Mouse (Mus musculus) lung, embryonic 16.5 days (tissue): ENCODE results near the gene Rtn4rl2. TPM values are rescaled to one million over a fixed set of nuclear protein-coding genes. Genes with fewer than 3 reads are reported as not detected.

Experiments
- ATAC-seq: fragments of 200-750 bp; cut with Nextera tagmentation; 2 replicates; pipeline ENCODE4 v1.8.0; 2017; ENCODE audit warnings: low read depth, mild to moderate bottlenecking, moderate library complexity
- H3K27ac ChIP-seq: fragments of 300-500 bp; sonication (generic); 2 replicates; pipeline ENCODE4 v1.5.1; 2014; ENCODE audit warnings: mild to moderate bottlenecking, control low read depth, low read length
- H3K27me3 ChIP-seq: fragments of 300-500 bp; sonication (generic); 2 replicates; pipeline ENCODE4 v1.6.1; 2014; ENCODE audit warnings: low read depth, low read length, mixed read lengths; ENCODE audit not compliant: control insufficient read depth, insufficient read depth
- H3K36me3 ChIP-seq: fragments of 300-500 bp; sonication (generic); 2 replicates; pipeline ENCODE4 v1.6.1; 2014; ENCODE audit warnings: low read length; ENCODE audit not compliant: control insufficient read depth, insufficient read depth
- H3K4me1 ChIP-seq: fragments of 300-500 bp; sonication (generic); replicated peaks from 2 replicates; pipeline ENCODE4 v1.6.1; 2014; ENCODE audit warnings: low read length, mixed read lengths; ENCODE audit not compliant: control insufficient read depth, insufficient read depth
- H3K4me2 ChIP-seq: fragments of 300-500 bp; sonication (generic); 2 replicates; pipeline ENCODE4 v1.6.1; 2014; ENCODE audit warnings: low read depth, low read length, control low read depth
- H3K4me3 ChIP-seq: fragments of 300-500 bp; sonication (generic); 2 replicates; pipeline ENCODE4 v1.5.1; 2014; ENCODE audit warnings: mild to moderate bottlenecking, low read length, control low read depth
- H3K9ac ChIP-seq: fragments of 300-500 bp; sonication (generic); 2 replicates; pipeline ENCODE4 v1.6.1; 2014; ENCODE audit warnings: low read length, control low read depth
- H3K9me3 ChIP-seq: fragments of 300-500 bp; sonication (generic); 2 replicates; pipeline ENCODE4 v1.6.1; 2016; ENCODE audit warnings: low read length; ENCODE audit not compliant: control insufficient read depth
- WGBS: fragments of 180-500 bp; shearing (Covaris S2); extraction: QIAGEN DNeasy Blood & Tissue Kit; methylation state at CpG from one replicate; pipeline ENCODE4 v1.1.7; 2014; 5-methylcytosine and 5-hydroxymethylcytosine counted together
- polyA plus RNA-seq: library from polyadenylated mRNA; unstranded; fragments of >200 nt; fragmentation: Nextera tagmentation; extraction: Ambion mirVana; gene quantifications from 2 replicates; pipeline ENCODE4 v1.2.1, GENCODE M21; 2015

Rtn4rl2 gene
- polyA plus RNA-seq, 1 experiment from 2014 or later, result 0.31 TPM

DNA sequence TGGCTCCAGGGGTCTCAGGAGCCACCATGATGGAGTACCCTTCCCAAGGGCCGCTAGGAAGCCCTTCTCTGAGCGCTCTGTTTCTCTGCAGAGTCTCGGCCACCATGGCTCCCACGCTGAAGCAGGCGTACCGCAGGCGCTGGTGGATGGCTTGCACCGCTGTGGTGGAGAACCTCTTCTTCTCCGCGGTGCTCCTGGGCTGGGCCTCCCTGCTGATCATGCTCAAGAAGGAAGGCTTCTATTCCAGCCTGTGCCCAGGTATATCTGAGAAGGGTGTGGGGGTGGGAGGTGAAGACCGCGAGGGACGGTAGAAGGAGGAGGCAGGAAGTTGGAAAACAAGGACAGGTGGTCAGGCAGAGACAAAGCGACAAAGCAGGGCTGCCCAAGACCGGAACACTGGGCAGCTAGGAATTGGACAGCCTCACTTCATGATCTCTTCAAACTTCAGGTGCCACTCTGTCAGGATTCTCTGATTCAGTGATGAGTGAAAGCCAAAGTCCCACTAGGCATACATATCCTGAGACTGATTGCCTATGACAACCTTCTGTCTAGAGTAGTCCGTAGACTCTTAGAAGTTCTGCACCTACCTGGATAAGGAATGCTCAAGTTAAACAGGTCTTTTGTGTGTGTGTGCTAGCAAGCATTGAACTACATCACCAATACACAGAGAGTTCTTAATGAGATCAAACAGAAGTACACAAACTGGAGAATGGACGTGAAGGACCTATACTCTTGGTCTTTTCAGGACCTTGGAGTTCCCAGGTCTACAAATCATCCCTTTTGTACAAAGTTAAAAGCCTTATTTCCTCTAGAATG is 45.6 kb downstream of the Rtn4rl2 start:
- ATAC-seq, result peak; percentile 16; the same call in 1 of the 2 replicates
- 3% methylated on average over 17 of the region's 17 CpGs for WGBS

DNA sequence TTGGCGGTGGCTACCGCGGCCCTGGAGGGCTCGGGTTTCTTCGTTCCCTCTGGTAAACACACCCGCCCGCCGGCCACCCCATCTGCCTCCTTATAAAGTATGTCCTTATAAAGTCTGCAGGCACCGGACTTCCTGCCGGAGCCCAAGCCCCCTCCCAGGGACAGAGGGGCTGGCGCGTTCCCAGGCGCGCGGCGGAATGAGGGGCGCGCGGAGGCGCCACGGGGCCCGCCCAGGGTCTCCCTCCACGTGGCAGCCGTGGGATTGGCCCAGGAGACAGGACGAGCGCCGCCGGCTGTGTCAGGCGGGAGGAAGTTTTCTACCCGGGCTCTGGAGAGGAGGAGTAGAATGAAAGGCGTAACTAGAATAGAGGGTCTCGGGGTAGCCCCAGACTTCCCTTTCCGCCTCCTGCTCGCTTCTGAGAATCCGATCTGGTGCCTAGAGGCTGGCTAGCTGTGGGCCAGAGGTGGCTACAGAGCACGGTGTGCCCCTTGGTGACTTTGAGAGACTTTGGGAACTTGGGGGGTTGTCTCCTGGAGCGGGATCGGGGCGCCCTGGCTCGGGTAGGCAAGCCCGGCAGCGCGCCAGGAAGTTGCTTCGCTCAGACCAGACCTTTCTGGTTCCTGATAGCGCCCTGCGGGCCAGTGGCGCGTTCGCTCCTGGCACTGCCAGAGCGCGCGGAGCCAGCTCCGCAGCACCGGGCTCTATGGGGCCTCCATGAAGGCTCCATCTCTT is 46.3 kb downstream of the Rtn4rl2 start:
- Histone ChIP-seq H3K27ac (peak overlapping the region; percentile 90), H3K9ac (peak overlapping the region; percentile 75), H3K9me3 (no peaks in the 10 kb centered on the region), H3K4me3 (peak overlapping the region; percentile 65), H3K4me2 (peak overlapping the region; percentile 97), H3K4me1 (peaks cover 24% of the 10 kb centered on the region), H3K27me3 (peaks cover 8% of the 10 kb centered on the region; the same call in 1 of the 2 replicates), H3K36me3 (no peaks in the 10 kb centered on the region; the same call in 1 of the 2 replicates)
- ATAC-seq, result peak; percentile 94
- WGBS, result under 1% methylated on average over 54 of the region's 54 CpGs

More for the DNA sequence above, 45.6 kb downstream of the Rtn4rl2 start:
- H3K36me3 ChIP-seq, result no peaks in the 10 kb centered on the region; the same call in 1 of the 2 replicates
- peak overlapping the region; percentile 75 for H3K9ac ChIP-seq
- H3K4me2 ChIP-seq, result peak overlapping the region; percentile 97
- peaks cover 24% of the 10 kb centered on the region for H3K4me1 ChIP-seq
- no peaks in the 10 kb centered on the region for H3K9me3 ChIP-seq
- peak overlapping the region; percentile 90 for H3K27ac ChIP-seq
- H3K4me3 ChIP-seq, result peak overlapping the region; percentile 65
- H3K27me3 ChIP-seq, result peaks cover 8% of the 10 kb centered on the region; the same call in 1 of the 2 replicates

- Histone ChIP-seq H3K27ac (peak overlapping the region; percentile 74), H3K27me3 (peaks cover 8% of the 10 kb centered on the region; the same call in 1 of the 2 replicates), H3K9me3 (no peaks in the 10 kb centered on the region), H3K36me3 (no peaks in the 10 kb centered on the region), H3K4me2 (peak overlapping the region; percentile 97), H3K4me1 (peaks cover 24% of the 10 kb centered on the region), H3K9ac (peak overlapping the region; percentile 75), H3K4me3 (peak overlapping the region; percentile 65)
- ATAC-seq, result peak; percentile 2; the same call in 1 of the 2 replicates
- under 1% methylated on average over 47 of the region's 47 CpGs for WGBS
Measured at GRCm38 (mm10) chr2:84838993-84839980, 47.2 kb downstream of the Rtn4rl2 start.

DNA sequence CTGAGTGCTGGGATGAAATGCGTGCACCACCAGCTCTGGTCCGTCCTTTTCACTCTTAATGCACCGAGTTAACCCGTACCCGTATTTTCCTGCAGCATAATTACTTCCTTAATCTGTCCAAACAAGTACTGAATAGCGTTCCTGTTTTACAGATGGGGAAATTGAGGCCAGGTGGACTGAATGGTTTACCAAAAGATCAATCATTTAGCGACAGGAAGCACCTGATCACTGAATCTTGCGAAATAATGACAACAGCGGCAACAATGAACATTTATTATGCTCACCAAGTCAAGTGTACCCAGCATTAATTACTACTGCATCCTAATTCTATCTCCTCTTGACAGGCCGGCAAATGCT is 47.9 kb downstream of the Rtn4rl2 start, which contains the start of gene Slc43a1:
Gene Slc43a1 (plus strand): TSS at position 258 of the 357 bp plus-strand sequence.
- no peaks in the 10 kb centered on the region for H3K9me3 ChIP-seq
- H3K27ac ChIP-seq, result peak within 1 kb of the TSS; percentile 74
- peaks cover 8% of the 10 kb centered on the region; the same call in 1 of the 2 replicates for H3K27me3 ChIP-seq
- H3K4me1 ChIP-seq, result peaks cover 24% of the 10 kb centered on the region
- peak within 1 kb of the TSS; percentile 65 for H3K4me3 ChIP-seq
- H3K4me2 ChIP-seq, result peak within 1 kb of the TSS; percentile 97
- 22% methylated on average over 10 of the region's 10 CpGs for WGBS
- no peak for ATAC-seq
- no peaks in the 10 kb centered on the region for H3K36me3 ChIP-seq
- H3K9ac ChIP-seq, result peak within 1 kb of the TSS; percentile 75

GRCm38 (mm10) chr2:84837817-84838592 is 48.5 kb downstream of the Rtn4rl2 start:
- WGBS, result 25% methylated on average over 9 of the region's 9 CpGs
- H3K27me3 ChIP-seq, result peaks cover 8% of the 10 kb centered on the region; the same call in 1 of the 2 replicates
- no peaks in the 10 kb centered on the region for H3K36me3 ChIP-seq
- ATAC-seq, result no peak
- 0 out of 2 replicates have a peak overlapping the region, but pooled peaks have one; percentile 97 for H3K4me2 ChIP-seq
- no peak overlapping the region for H3K4me3 ChIP-seq
- no peak overlapping the region for H3K27ac ChIP-seq
- no peak overlapping the region for H3K9ac ChIP-seq
- peaks cover 24% of the 10 kb centered on the region for H3K4me1 ChIP-seq
- H3K9me3 ChIP-seq, result no peaks in the 10 kb centered on the region

GRCm38 (mm10) chr2:84837107-84837506 is 49.4 kb downstream of the Rtn4rl2 start:
- Histone ChIP-seq H3K9ac (no peak overlapping the region), H3K9me3 (no peaks in the 10 kb centered on the region), H3K36me3 (no peaks in the 10 kb centered on the region), H3K27ac (no peak overlapping the region), H3K4me1 (peaks cover 23% of the 10 kb centered on the region), H3K4me2 (no peak overlapping the region), H3K27me3 (peaks cover 8% of the 10 kb centered on the region; the same call in 1 of the 2 replicates), H3K4me3 (no peak overlapping the region)
- 48% methylated on average over 8 of the region's 8 CpGs for WGBS
- no peak for ATAC-seq

DNA sequence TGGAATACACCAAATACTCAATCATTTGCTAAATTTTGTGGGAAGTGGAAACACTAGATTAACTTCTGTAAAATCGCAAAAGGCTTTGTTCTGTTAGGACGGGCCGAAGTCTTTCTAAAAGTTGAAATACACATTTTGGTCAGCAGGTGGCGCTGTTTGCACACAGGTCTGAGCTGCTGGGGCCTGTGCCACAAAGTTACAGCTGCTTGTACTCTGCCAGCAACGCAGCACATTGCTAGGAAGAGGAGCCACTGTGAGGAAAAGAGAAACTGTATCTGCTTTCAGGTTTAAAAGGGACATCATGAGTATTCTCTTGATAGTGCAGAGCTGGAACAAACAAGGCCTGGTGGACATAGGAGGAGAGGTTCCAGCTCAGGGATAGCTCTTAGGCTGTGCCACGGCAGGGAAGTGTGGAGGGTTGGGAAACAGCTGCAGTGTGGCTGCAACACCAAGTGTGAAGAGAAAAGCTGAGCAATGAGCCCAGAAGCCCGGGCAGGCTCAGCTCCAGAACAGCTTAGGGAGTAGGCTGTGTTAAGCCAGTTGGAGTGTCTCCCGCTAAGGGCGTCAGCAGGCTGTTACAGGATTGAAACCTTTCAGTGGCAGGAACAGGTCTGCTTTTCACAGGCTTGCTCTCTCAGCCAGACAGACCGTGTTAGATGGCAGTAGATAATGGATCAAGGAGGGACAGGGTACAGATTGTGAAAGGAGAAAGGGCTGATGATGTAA is 54.7 kb downstream of the Rtn4rl2 start:
- no peaks in the 10 kb centered on the region for H3K27me3 ChIP-seq
- 17% methylated on average over 10 of the region's 10 CpGs for WGBS
- no peak overlapping the region for H3K9ac ChIP-seq
- H3K9me3 ChIP-seq, result no peaks in the 10 kb centered on the region
- ATAC-seq, result peak; percentile 89
- peaks cover 2% of the 10 kb centered on the region; the same call in 1 of the 2 replicates for H3K36me3 ChIP-seq
- H3K4me3 ChIP-seq, result no peak overlapping the region
- peaks cover 13% of the 10 kb centered on the region for H3K4me1 ChIP-seq
- no peak overlapping the region for H3K4me2 ChIP-seq
- H3K27ac ChIP-seq, result peak overlapping the region; percentile 43
